Mouse (Mus musculus) spleen, embryonic (tissue): ENCODE data around the gene Nxph2.
"Not testable (repeated sequence)": the region's sequence is repeated elsewhere in the genome, so short reads cannot be mapped to it uniquely, and the experiment has no call there.

Experiments
- CTCF ChIA-PET: fragments of 350-600 bp; sonication (Branson Sonifier 250); formaldehyde crosslinking; loops from one replicate; lab custom pipeline; 2022; lab: Charles Lee

Gene Nxph2

GRCm38 (mm10) chr2:23320746-23321585, at the start of gene Nxph2:
Gene Nxph2, plus strand, starts transcription at chr2:23321246.
- CTCF ChIA-PET = no interaction called here

GRCm38 (mm10) chr2:23290991-23291390, 30.1 kb upstream of the Nxph2 start:
- CTCF ChIA-PET = not testable (repeated sequence)

- CTCF ChIA-PET = no interaction called here
Observed at GRCm38 (mm10) chr2:23314869-23315268, 6.2 kb upstream of the Nxph2 start.
